ENCODE assay signal across 20 mouse cellular contexts in the genomic region with DNA sequence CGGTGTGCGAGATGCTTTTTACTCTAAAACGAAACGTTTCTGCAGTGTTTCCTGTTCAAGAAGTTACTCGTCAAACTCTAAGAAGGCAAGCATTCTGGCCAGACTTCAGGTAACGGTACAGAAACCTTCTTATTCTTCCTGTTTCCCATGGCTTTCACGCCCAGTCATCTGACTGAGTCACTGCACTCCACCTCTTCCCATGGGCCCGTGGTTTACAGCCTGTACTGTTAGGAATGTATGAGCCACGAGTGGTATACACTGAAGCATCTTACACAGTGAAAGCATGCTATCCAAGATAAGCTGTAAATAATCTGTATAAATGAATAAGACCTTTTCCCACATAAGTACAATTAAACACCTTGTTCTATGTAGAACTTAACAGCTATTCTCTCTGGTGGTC.
"Had no signal": no experiment of that assay in that cellular context is flagged by ENCODE, and none has a peak within 500 bp of the region (broad histone marks: within the 10 kb centered on the region; RNA-seq: fewer than 3 reads in every experiment).

No protein-coding gene starts in this region.

- H3K4me3 ChIP-seq: limb, embryonic 10.5 days; limb, embryonic 13.5 days; liver, embryonic 12.5 days; liver, embryonic 15.5 days; lung, embryonic 15.5 days; megakaryocyte, embryonic 14.5 days; midbrain, embryonic 10.5 days; midbrain, embryonic 13.5 days; myocyte; neural tube, embryonic 13.5 days had no signal

- H3K27me3 ChIP-seq: limb, embryonic 13.5 days; liver, embryonic 12.5 days; liver, embryonic 15.5 days; lung, embryonic 15.5 days; megakaryocyte, embryonic 14.5 days; midbrain, embryonic 13.5 days; neural tube, embryonic 13.5 days had no signal

- DNase-seq: kidney, postnatal 14 days; kidney, postnatal 4 days; liver; lung, adult 18-20 months; lung, postnatal 10 days; lung, postnatal 36 days; retina, postnatal 1 day; right cerebral cortex, postnatal 25 days; thymus, adult 18-20 months; thymus, postnatal 36 days had no signal
